Mouse (Mus musculus): Measurements from ENCODE around the gene 2610507B11Rik.
A peak's percentile ranks its signal among the peaks of the same experiment; 100 is the strongest.

The 2610507B11Rik gene

GRCm38 (mm10) chr11:78310861-78311511 is 49.4 kb downstream of the 2610507B11Rik start:
- H3K36me3 ChIP-seq (ENCODE audit: control insufficient read depth, insufficient read depth, low read length, poor library complexity, severe bottlenecking) = no peaks in the 10 kb centered on the region
- DNase-seq (ENCODE audit: low read depth, low spot score) = peak; percentile 46
- no peaks in the 10 kb centered on the region for H3K27me3 ChIP-seq (ENCODE audit: control insufficient read depth, insufficient read depth, low read length, poor library complexity, severe bottlenecking)

DNA sequence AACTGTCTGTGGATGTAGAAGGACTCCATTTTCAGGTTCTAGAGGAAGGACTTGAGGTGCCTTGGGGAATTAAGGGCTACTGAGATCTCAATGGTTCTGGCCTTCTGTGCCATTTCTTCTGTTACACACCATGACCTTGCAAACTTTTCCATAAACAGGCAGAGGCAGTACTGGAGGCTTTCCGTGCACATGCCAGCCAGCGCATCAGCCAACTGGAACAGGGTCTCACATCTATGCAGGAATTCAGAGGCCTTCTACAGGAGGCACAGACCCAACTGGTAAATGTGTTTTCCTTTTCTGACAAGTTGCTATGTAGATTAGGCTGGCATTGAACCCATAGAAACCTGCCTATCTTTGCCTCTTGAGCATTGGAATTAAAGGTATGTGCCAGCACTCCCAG is 52.1 kb downstream of the 2610507B11Rik start:
- DNase-seq (ENCODE audit: low read depth, low spot score) = no peak
- no peaks in the 10 kb centered on the region for H3K27me3 ChIP-seq (ENCODE audit: control insufficient read depth, insufficient read depth, low read length, poor library complexity, severe bottlenecking)
- H3K36me3 ChIP-seq (ENCODE audit: control insufficient read depth, insufficient read depth, low read length, poor library complexity, severe bottlenecking) = no peaks in the 10 kb centered on the region

GRCm38 (mm10) chr11:78318411-78318810 is 56.9 kb downstream of the 2610507B11Rik start:
- H3K36me3 ChIP-seq (ENCODE audit: control insufficient read depth, insufficient read depth, low read length, poor library complexity, severe bottlenecking) = no peaks in the 10 kb centered on the region
- H3K27me3 ChIP-seq (ENCODE audit: control insufficient read depth, insufficient read depth, low read length, poor library complexity, severe bottlenecking) = no peaks in the 10 kb centered on the region; the same call in 1 of the 2 replicates

DNA sequence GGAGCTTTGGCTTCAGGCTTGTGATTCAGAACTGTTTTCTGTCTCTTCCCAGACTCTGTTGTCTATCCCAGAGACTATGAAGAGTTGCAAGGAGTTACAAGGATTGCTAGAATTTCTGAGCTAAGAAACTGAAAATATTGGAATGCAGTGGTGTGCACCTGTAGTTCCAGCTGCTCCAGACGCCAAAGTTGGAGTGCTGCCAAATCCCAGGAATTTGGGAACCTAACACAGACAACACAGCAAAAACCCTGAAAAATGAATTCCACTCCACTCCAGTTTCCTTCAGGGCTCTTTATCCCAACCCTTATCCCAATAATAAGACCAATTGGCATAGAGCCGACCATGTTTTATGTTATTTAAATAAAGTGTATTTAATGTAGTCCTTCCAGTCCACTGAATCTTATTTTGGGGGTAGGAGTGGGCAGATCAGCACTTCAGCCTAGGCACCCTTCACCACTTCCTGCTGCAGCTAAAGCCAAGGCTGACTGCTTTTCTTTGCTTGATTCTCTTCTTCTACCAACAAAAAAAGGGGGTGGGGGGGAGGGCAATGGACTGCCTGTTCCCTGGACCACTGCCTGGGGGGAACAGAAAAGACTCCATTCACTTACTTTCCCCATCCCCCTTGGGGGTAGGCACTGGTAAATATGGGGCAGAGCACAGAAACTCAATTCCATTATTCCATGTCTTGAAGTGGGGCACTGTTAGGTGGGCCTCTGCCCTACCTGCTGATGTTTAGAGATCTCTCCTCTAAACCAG is 60.7 kb downstream of the 2610507B11Rik start:
- DNase-seq (ENCODE audit: low read depth, low spot score) = no peak
- Histone ChIP-seq H3K36me3 (ENCODE audit: control insufficient read depth, insufficient read depth, low read length, poor library complexity, severe bottlenecking) (no peaks in the 10 kb centered on the region), H3K27me3 (ENCODE audit: control insufficient read depth, insufficient read depth, low read length, poor library complexity, severe bottlenecking) (no peaks in the 10 kb centered on the region; the same call in 1 of the 2 replicates)

More at GRCm38 (mm10) chr11:78318411-78318810, 56.9 kb downstream of the 2610507B11Rik start:
- no peak for DNase-seq (ENCODE audit: low read depth, low spot score)

GRCm38 (mm10) chr11:78322860-78323259 is 61.3 kb downstream of the 2610507B11Rik start, which contains the start of gene Aldoc:
Gene Aldoc (plus strand): TSS chr11:78322968.
- DNase-seq (ENCODE audit: low read depth, low spot score) = peak; percentile 90
- no peaks in the 10 kb centered on the region for H3K36me3 ChIP-seq (ENCODE audit: control insufficient read depth, insufficient read depth, low read length, poor library complexity, severe bottlenecking)
- H3K27me3 ChIP-seq (ENCODE audit: control insufficient read depth, insufficient read depth, low read length, poor library complexity, severe bottlenecking) = no peaks in the 10 kb centered on the region; the same call in 1 of the 2 replicates

DNA sequence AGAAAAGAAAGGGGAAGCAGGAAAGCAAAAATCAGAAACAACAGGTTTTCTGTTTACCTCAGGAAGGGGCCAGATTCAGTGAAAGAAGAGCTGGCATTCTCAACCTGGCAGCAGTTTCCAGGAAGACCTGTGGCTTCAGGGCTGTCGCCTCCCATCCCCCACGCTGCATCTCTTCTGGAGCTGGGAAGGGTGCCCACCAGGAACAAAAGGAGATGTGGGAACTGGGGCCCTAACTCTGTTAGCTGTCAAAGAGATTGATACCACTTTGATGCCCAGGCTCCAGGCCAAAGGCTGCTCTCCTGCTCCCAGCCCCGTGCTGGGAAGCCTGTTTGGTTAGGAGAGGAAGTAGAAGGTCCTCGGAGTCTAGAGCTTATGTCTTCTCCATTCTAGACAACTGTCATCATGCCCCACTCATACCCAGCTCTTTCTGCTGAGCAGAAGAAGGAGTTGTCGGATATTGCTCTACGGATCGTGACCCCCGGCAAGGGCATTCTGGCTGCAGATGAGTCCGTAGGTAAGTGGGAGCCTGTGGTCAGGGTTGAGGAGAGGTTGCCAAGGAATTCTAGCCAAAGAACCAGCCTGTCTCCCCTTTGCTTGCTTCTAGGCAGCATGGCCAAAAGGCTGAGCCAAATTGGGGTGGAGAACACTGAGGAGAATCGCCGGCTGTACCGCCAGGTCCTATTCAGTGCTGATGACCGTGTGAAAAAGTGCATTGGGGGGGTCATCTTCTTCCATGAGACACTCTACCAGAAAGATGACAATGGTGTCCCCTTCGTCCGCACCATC is 62.6 kb downstream of the 2610507B11Rik start:
- H3K36me3 ChIP-seq (ENCODE audit: control insufficient read depth, insufficient read depth, low read length, poor library complexity, severe bottlenecking) = no peaks in the 10 kb centered on the region
- no peaks in the 10 kb centered on the region; the same call in 1 of the 2 replicates for H3K27me3 ChIP-seq (ENCODE audit: control insufficient read depth, insufficient read depth, low read length, poor library complexity, severe bottlenecking)
- no peak for DNase-seq (ENCODE audit: low read depth, low spot score)

DNA sequence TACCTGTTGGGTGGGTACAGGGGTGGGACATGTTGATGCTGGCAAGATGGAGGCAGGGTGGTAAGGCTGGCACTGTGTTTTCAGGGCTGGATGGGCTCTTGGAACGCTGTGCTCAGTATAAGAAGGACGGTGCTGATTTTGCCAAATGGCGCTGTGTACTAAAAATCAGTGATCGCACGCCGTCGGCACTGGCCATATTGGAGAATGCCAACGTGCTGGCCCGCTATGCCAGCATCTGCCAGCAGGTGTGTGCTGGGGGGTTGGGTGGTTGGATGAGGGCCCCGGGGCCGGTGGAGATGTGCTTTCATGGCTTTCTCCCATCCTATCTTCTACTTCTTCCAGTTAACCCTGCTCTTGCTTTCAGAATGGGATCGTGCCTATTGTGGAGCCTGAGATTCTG is 63.4 kb downstream of the 2610507B11Rik start:
- no peak for DNase-seq (ENCODE audit: low read depth, low spot score)
- H3K36me3 ChIP-seq (ENCODE audit: control insufficient read depth, insufficient read depth, low read length, poor library complexity, severe bottlenecking) = no peaks in the 10 kb centered on the region
- no peaks in the 10 kb centered on the region; the same call in 1 of the 2 replicates for H3K27me3 ChIP-seq (ENCODE audit: control insufficient read depth, insufficient read depth, low read length, poor library complexity, severe bottlenecking)

GRCm38 (mm10) chr11:78327215-78327614 is 65.7 kb downstream of the 2610507B11Rik start:
- no peak for DNase-seq (ENCODE audit: low read depth, low spot score)
- Histone ChIP-seq H3K36me3 (ENCODE audit: control insufficient read depth, insufficient read depth, low read length, poor library complexity, severe bottlenecking) (0 out of 2 replicates have a peak, but pooled peaks cover 1% of the 10 kb centered on the region), H3K27me3 (ENCODE audit: control insufficient read depth, insufficient read depth, low read length, poor library complexity, severe bottlenecking) (no peaks in the 10 kb centered on the region)

GRCm38 (mm10) chr11:78327634-78328511 is 66.3 kb downstream of the 2610507B11Rik start, which contains the start of gene Pigs:
Gene Pigs (plus strand): TSS chr11:78328415.
- no peaks in the 10 kb centered on the region for H3K27me3 ChIP-seq (ENCODE audit: control insufficient read depth, insufficient read depth, low read length, poor library complexity, severe bottlenecking)
- peak; percentile 96 for DNase-seq (ENCODE audit: low read depth, low spot score)
- 0 out of 2 replicates have a peak, but pooled peaks cover 1% of the 10 kb centered on the region for H3K36me3 ChIP-seq (ENCODE audit: control insufficient read depth, insufficient read depth, low read length, poor library complexity, severe bottlenecking)

DNA sequence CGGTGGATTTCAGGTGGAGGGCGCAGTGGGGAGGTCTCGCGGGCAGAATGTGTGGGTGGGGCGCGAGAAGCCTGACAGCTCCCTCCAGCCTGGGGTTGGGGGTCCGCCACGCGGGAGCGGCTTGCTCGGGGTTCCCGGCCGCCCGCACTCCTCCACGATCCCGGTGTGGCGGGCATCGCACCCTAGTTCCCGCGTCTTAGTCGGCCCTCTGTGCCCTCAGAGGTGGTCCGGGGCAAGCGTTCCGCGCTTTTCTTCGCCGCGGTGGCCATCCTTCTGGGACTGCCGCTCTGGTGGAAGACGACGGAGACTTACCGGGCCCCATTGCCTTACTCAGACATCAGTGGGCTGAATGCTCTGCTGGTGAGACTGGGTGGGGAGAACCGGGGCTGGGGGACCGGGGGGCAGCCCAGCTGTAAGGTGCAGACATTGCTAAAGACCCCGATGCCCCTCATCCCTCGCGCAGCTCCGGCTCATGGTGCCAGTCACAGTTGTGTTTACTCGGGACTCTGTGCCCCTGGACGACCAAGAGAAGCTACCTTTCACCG is 67.0 kb downstream of the 2610507B11Rik start:
- no peak for DNase-seq (ENCODE audit: low read depth, low spot score)
- Histone ChIP-seq H3K27me3 (ENCODE audit: control insufficient read depth, insufficient read depth, low read length, poor library complexity, severe bottlenecking) (no peaks in the 10 kb centered on the region), H3K36me3 (ENCODE audit: control insufficient read depth, insufficient read depth, low read length, poor library complexity, severe bottlenecking) (peaks cover 3% of the 10 kb centered on the region)

GRCm38 (mm10) chr11:78332676-78333075 is 71.1 kb downstream of the 2610507B11Rik start:
- no peak for DNase-seq (ENCODE audit: low read depth, low spot score)
- no peaks in the 10 kb centered on the region for H3K27me3 ChIP-seq (ENCODE audit: control insufficient read depth, insufficient read depth, low read length, poor library complexity, severe bottlenecking)
- H3K36me3 ChIP-seq (ENCODE audit: control insufficient read depth, insufficient read depth, low read length, poor library complexity, severe bottlenecking) = peaks cover 11% of the 10 kb centered on the region

- no peak for DNase-seq (ENCODE audit: low read depth, low spot score)
- Histone ChIP-seq H3K36me3 (ENCODE audit: control insufficient read depth, insufficient read depth, low read length, poor library complexity, severe bottlenecking) (peaks cover 20% of the 10 kb centered on the region), H3K27me3 (ENCODE audit: control insufficient read depth, insufficient read depth, low read length, poor library complexity, severe bottlenecking) (no peaks in the 10 kb centered on the region)
These were observed 72.4 kb downstream of the 2610507B11Rik start for GRCm38 (mm10) chr11:78333992-78334391.

GRCm38 (mm10) chr11:78337040-78337439 is 75.5 kb downstream of the 2610507B11Rik start:
- H3K36me3 ChIP-seq (ENCODE audit: control insufficient read depth, insufficient read depth, low read length, poor library complexity, severe bottlenecking) = peaks cover 24% of the 10 kb centered on the region
- H3K27me3 ChIP-seq (ENCODE audit: control insufficient read depth, insufficient read depth, low read length, poor library complexity, severe bottlenecking) = no peaks in the 10 kb centered on the region
- DNase-seq (ENCODE audit: low read depth, low spot score) = no peak

Measured in splenic B cell, adult 2 months (primary cell).